9 mouse cellular contexts compared by ENCODE assay signal in the genomic region with DNA sequence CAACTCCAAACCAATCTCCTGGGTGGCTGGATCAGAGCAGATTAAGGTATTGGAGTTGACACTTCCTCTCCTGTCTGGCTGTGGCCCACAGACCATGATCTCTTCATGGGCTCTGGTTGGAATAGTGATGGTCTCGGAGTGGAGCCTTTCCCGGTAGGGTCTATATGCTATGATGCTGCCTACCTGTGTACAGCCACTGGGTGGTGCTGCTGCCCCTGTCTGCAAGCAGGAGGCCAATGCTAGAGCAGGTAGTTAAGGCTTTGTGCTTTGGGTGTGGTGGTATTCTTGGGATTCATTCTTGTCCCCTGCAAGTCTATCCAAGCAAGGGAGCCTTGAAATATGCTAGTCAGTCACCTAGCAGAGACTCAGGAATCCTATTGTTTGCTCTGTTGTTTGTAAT. TPM values are rescaled to one million over a fixed set of nuclear protein-coding genes. Genes with fewer than 3 reads are reported as not detected.
DNase-seq lines count a peak whose midpoint lies in the region; TF ChIP-seq lines count a peak whose summit lies in the region.
"Had no signal": no experiment of that assay in that cellular context is flagged by ENCODE, and none has a peak within 500 bp of the region (broad histone marks: within the 10 kb centered on the region; RNA-seq: fewer than 3 reads in every experiment).

No protein-coding gene starts in this region.

- H3K4me1 ChIP-seq in liver, adult 2 months (ENCODE audit: control insufficient read depth, insufficient read depth, low read length) = peaks cover 27% of the 10 kb centered on the region

- no peak overlapping the region for H3K9ac ChIP-seq in liver, adult 2 months (ENCODE audit: low read depth, low read length)

- H3K4me3 ChIP-seq in liver, adult 2 months (ENCODE audit: insufficient read depth, low read depth, low read length) = no peak overlapping the region
- H3K4me3 ChIP-seq: megakaryocyte, embryonic 14.5 days had no signal

- peak; percentile 96 for TF ChIP-seq CTCF in liver, adult 2 months (IDR thresholded peaks at IDR 0.05; ENCODE audit: low read depth, low read length)

- 16% methylated on average over 2 of the region's 2 CpGs for WGBS in liver, adult 2 months

- TF ChIP-seq POLR2A in liver, adult 2 months (IDR thresholded peaks at IDR 0.05; ENCODE audit: extremely low read depth, insufficient read depth, low read length) = no peak

- H3K36me3 ChIP-seq in liver, adult 2 months (ENCODE audit: control insufficient read depth, insufficient read depth, low read length) = no peaks in the 10 kb centered on the region

- H3K27me3 ChIP-seq in liver, adult 2 months (ENCODE audit: control insufficient read depth, insufficient read depth, low read length) = no peaks in the 10 kb centered on the region

- H3K79me2 ChIP-seq in liver, adult 2 months (ENCODE audit: control insufficient read depth, insufficient read depth, low read length) = no peaks in the 10 kb centered on the region

- H3K27ac ChIP-seq in liver, adult 2 months (replicated peaks; ENCODE audit: insufficient read depth, low read depth, low read length) = peak overlapping the region; percentile 64

- peak; percentile 69 to 70 for DNase-seq in left cerebral cortex, adult 18-20 months (ENCODE audit: low spot score in 2 of 2)
- no peak for DNase-seq in left cerebral cortex, adult 11 months (ENCODE audit: low spot score)
- peak; percentile 79 for DNase-seq in ZHBTc4 (ENCODE audit: low read depth, low spot score)
- DNase-seq in embryo, embryonic 9.5 days (ENCODE audit: extremely low spot score) = peak; percentile 30
- DNase-seq in kidney, adult 8-10 months = peak; percentile 61 to 79
- DNase-seq in liver, adult 2 months (ENCODE audit: extremely low read depth, low read depth, low spot score) = peak; percentile 69
- peak; percentile 70 to 72 for DNase-seq in right cerebral cortex, adult 2 months (ENCODE audit: low spot score in 2 of 2)
- no peak for DNase-seq in c-Kit-positive CD71-positive TER-119-positive erythroid progenitor cells, embryonic 14.5 days (ENCODE audit: low spot score)

RNA-seq across cellular contexts. Expression of a gene that starts 0.7 kb away (rescaled TPM):
- total RNA-seq in left cerebral cortex, adult 18-20 months (2021) = 1 to 10 TPM in 1 of 2 experiments, under 1 TPM in 1; 0.98 to 2.2 TPM
- total RNA-seq in liver, adult 2 months (2014; rRNA removed) = 1.7 and 2.0 TPM in 2 replicates
- polyA plus RNA-seq in liver, adult 2 months (2012; rRNA removed) = 1.6 and 2.4 TPM in 2 replicates

RNA-seq across cellular contexts. Expression of a gene that starts 6.7 kb away (rescaled TPM):
- total RNA-seq in left cerebral cortex, adult 18-20 months (2021) = 1 to 10 TPM; 1.7 to 1.9 TPM
- 0.65 and 0.67 TPM in 2 replicates for total RNA-seq in liver, adult 2 months (2014; rRNA removed)
- 0.21 and 0.88 TPM in 2 replicates for polyA plus RNA-seq in liver, adult 2 months (2012; rRNA removed)

RNA-seq across cellular contexts. Expression of a gene that starts 40.3 kb away (rescaled TPM):
- total RNA-seq in left cerebral cortex, adult 18-20 months (2021) = 1 to 10 TPM; 3.1 to 4.3 TPM
- total RNA-seq in liver, adult 2 months (2014; rRNA removed) = 8.1 and 8.7 TPM in 2 replicates
- 2.7 and 3.5 TPM in 2 replicates for polyA plus RNA-seq in liver, adult 2 months (2012; rRNA removed)

RNA-seq across cellular contexts. Expression of a gene that starts 55.3 kb away (rescaled TPM):
- total RNA-seq in left cerebral cortex, adult 18-20 months (2021) = 1 to 10 TPM; 1.6 to 1.7 TPM
- 33.4 and 38.0 TPM in 2 replicates for total RNA-seq in liver, adult 2 months (2014; rRNA removed)
- polyA plus RNA-seq in liver, adult 2 months (2012; rRNA removed) = 42.5 and 56.0 TPM in 2 replicates

RNA-seq across cellular contexts. Expression of a gene that starts 55.7 kb away (rescaled TPM):
- 10 to 100 TPM; 16.6 to 16.8 TPM for total RNA-seq in left cerebral cortex, adult 18-20 months (2021)
- total RNA-seq in liver, adult 2 months (2014; rRNA removed) = 807 and 1,077 TPM in 2 replicates
- polyA plus RNA-seq in liver, adult 2 months (2012; rRNA removed) = 826 and 1,028 TPM in 2 replicates

Comparison
In these comparisons a context has a peak if more than half of its experiments do, and no peak if none do; other contexts are left out.
1. DNase-seq: peak in left cerebral cortex, adult 18-20 months (2 of 2), ZHBTc4 (single experiment), embryo, embryonic 9.5 days (single experiment), kidney, adult 8-10 months (2 of 2), liver, adult 2 months (single experiment) and right cerebral cortex, adult 2 months (2 of 2); none in left cerebral cortex, adult 11 months (single experiment) and c-Kit-positive CD71-positive TER-119-positive erythroid progenitor cells, embryonic 14.5 days (single experiment).